Mouse (Mus musculus) adrenal gland, adult (tissue): ENCODE measurements around the gene Pola1.

Source experiments
- DNase-seq, 2 experiments: peaks; one replicate each; pipeline ENCODE4 v3.0.0; 2022 to 2023; ENCODE audit warnings: low spot score in 1 of 2; ENCODE audit not compliant: inconsistent age in 2 of 2

The Pola1 gene

DNA sequence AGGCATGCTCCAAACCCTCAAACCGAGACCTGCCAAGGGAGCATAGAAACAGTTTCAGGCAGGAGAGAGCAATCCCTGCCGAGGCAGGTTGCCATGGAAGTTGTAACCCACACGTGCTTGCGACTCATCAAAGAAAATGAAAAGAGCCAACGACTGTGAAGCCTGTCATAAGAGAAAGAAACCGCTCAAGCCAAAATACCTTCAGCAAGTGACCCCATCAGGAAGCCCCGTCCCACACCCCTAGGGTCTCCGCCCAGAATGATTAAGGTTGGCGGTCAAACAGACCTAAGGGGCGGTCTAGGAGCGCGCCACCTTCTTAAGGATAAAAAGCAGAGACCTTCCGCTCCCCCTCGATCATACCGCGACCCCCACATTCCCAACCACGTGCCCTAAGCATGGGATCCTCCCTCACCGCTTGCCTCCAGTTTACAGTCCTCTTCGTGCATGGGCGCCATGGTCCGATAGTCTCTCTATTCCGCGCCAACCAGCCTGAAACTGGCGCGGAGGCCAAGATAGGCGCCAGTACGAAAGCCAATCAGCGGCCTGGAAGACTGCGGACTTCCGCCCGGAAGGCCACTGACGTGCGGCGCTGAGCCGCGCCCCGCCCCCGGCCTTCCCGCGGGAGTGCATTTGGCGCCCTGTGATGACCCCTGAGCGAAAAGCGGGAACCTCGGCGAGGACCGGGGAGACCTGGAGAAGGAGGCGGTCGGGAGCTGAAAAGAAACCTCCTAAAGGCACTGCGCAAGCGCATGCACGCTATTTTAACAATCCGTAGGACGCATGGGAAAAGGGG is at the start of gene Pola1:
TSS of gene Pola1 (minus strand) at position 499 of the 793 bp plus-strand sequence.
- peak; percentile 90 to 94 for DNase-seq

DNA sequence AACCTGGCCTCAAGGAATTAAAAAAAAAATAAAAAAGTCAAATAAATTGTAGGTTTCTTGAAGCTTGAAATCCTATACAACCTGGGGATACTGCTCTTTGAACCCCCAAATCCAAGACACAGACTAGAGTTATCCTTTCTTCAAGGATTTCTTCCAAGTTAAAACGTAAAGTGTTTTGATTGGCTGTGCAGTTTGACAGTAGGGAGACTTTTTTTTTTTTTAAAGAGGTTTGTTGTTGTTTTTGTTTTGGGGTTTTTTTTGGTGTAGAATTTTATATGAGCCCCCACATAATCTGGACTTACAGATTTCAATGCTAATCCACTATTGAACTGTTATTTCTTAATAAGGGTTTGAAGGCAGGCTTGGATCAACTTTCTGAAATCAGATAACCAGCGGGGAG is 44.3 kb upstream of the Pola1 start:
- DNase-seq: no peak

DNA sequence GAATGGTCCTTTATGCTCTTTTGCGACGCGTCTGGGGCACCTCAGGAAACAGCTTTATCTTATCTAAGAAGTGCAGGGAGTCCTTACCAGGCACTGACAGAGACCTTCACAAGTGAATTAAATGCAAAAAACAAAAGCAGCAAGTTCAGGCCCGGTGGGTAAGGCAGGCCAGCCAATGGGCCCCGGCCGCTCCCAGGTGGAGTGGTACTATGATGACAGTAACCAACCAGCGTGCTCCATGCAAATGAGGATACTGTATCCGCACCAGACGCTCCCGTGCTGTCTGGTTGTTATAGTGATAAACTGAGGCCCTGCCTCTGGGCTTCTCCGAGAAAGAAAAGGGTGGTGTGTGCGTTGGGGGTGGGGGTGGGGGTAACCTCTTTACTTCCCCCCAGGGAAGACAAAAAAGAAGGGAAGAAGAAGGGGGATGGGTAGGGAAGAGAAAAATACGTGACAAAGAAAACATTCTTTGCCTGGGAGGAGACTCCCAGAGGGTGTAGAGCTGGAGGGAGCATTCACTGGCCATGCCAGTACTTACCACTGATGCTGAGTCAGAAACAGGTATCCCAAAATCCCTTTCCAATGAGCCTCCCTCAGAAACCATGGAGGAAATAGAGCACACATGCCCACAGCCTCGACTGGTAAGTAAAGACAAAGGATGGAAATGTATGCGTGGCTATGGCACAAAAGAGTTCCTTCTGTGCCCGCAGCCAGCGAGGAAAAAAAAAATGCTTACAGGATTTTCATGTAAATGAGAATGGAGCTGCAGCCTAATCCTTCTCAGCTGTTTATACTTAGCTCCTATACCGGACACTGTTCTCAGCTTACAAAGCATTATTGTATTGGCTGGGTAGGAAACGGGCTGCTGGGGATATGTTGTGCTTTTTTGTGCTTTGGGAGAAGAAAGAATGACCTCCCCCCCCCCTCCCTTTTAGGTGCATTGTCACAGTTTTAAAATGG is 43.2 kb upstream of the Pola1 start:
- peak; percentile 55 to 69 for DNase-seq

DNA sequence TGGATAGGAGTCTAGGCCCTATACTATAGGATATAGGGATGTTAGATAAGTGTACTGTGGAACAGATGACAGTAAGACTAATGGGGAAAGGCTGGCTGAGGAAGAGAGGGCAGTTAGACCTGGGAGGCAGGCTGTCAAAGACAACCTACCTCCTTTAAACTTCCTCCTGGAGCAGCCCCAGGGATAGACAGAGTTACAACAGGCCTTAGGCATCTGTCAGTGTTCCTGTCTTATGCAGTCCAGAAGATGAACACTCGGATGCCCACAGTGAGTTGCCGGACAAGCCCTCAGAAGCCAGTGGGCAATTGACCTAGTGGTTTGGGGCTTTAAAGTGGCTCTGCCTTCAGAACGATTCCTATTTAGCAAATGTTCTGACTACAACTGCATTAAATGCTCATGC is 42.5 kb upstream of the Pola1 start:
- no peak for DNase-seq

DNA sequence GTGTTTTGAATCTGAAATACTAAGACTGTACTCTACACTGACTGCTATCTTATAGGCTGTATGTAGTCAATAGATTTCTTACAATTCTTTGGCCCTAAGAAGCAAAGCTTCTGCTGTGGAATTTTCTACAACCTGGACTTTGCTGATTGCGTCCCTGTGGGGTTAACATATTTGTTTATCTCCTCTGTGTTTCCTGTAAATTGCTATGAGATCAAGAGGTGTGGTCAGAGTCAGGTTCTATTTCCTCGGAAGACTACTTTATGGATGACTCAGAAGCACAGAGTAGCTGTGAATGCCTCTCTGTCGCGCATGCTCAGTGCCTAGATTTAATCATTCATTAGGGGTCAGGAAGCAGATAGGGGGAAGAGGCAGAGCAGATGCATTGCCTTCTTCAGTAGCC is 32.8 kb upstream of the Pola1 start:
- DNase-seq: no peak

DNA sequence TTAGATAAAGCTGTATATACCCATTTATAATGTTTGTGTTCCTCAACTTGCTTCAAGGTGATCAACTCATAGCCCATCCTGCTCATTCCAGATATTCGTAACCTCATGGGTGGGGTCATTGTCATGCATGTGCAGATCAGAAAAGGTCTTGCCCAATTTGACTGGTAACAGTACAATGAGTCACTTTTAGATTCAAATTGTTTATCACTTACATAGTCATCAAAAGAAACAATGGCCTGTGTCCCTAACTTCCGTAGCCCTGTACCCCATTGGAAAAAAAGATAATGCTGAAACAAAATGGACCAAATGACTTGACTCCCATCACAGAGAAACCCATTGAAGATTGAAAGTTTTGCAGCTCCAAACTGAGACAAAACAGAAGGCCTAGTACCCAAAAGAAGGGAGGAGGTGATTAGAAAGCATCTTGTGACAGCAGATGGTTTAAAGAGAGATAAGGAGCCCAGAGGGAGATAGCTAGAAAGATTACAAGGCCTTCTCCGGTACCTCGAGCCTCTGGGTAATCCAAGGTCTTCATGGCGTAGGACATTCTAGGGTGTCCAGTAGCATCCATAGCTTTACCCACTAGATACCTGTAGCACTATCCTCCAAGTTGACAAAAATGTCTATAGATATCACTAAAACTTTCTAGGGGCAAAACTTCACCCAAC is 32.1 kb upstream of the Pola1 start:
- no peak for DNase-seq

DNA sequence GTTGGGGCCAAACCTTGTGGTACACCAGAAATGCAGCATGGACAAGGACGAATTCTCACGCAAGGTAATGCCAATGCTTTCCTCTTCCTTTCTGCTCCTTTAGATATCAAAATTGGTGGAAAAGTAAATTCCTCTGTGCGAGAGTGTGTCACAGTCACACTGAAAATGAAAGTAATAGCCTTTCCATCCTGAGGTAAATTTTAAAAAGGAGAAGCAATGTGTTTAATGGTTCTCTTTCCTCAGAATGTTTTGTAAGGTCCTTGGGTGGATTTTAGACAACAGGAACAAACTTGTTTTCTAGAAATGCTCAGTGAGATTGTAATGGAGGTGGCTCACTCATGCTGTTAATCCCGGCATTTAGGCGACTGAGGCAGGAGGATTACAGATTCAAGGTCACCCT is 23.2 kb upstream of the Pola1 start:
- no peak for DNase-seq

DNA sequence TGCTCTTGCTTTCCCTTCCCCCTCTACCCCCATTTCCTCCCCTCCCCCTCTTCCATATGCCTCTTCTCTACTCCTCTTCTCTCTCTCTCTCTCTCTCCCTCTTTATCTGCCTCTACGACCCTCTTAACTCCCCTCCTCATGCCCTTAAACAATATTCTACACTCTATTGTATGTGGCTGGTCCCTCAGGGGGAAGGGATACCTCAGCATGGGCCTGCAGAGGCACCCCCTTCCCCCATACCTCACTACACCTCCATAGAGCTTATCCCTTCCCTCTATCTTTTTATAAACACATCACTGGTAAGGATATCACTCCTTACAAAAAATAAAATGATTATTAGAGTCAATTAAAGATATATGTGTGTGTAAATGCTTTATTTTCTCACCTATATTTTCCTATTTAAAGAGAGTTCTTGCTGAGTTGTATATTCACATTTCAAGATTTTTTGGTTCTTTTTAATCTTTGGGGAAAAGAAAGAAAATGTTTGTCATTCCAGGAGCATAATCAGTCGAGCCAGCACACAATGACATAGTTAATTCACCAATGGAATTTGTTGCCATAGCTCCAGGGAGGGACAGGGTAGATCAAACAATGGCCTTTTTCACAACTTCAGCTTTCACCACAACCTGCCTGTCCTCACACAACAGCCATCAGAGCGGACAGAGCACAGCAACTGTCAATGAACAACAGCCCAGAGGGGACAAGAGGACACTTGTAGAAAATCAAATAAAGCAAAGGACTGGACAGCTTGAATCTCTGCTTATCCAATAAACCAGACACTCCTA is 22.5 kb upstream of the Pola1 start, which contains the start of gene Pcyt1b:
TSS of gene Pcyt1b (plus strand) at position 646 of the 785 bp plus-strand sequence.
- DNase-seq: no peak

DNA sequence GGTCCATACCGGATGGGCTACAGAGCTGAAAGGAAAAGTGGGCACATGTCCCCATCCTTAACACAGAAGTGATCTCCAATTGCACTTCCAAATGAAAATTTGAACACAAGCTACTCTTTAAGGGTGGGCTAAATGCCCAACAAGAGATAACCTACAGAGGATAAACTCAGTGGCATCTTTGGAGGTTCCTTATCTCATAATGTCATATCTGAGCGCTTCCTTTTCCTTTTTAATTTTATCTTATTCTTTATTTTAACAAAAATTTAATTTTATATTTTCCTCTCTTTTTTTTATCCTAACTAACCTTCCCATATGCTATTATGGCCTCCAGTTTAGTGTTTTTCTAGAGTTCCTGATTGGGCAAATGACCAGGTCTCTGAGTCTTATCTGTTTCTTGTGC is 18.8 kb upstream of the Pola1 start:
- DNase-seq: no peak

DNA sequence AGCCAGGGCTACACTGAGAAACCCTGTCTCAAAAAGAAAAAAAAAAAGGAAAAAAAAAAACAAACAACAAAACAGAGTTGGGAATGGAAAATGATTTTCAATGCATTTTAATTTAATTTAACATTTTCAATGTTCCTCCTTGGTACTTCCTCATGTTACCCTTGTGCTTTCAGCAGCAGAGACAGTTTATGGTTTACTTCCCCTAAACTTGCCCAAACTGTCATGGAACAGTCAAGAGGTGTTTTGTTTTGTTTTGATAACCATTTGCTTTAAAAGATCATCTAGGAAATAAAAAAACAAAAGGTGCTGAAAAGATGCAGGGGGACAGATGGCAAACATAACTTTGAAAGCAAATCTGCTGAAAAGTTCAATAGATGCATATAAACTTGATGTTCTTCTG is 12.1 kb upstream of the Pola1 start:
- no peak for DNase-seq

DNA sequence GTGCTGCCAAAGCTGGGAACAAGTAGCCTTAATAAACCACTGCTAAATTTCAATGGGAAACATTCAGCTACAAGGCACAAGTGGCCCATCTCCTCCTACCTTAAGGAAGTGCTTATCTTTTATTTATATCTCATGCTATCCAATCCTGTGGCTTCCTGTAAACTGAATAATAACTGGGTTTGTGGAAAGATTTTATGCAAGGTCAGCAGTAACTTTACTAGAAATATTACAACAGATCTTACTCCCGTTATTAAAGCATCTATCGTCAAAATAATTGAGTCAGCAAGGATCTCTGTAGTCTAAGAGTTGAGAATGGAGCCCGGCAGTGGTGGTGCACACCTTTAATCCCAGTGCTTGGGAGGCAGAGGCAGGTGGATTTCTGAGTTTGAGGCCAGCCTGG is 11.6 kb upstream of the Pola1 start:
- DNase-seq: no peak

DNA sequence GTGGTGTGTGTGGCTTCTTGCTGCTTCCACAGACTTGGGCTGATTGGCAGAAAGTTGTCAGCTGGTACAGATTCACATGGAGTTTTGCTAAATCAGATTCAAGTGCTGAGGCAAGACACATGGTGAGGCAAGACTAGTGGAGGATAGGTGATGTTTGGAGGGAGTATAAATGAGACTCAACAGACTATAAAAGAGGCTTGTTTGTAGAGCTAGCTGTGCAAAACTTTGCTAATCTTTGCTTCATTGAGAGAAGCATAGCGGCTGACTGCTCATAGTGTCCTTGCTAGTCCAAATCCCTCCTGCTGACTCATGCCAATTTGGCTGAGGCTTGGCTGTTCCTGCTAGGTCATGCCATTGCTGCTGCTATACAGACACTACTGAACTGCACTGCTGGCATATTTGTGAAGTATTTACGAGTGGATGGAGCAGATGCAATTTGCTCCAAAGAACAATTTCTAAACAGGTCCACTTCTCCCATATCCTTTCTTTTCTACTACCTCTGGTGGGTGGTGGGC is 3.0 kb upstream of the Pola1 start:
- DNase-seq: peak; percentile 57 to 78

DNA sequence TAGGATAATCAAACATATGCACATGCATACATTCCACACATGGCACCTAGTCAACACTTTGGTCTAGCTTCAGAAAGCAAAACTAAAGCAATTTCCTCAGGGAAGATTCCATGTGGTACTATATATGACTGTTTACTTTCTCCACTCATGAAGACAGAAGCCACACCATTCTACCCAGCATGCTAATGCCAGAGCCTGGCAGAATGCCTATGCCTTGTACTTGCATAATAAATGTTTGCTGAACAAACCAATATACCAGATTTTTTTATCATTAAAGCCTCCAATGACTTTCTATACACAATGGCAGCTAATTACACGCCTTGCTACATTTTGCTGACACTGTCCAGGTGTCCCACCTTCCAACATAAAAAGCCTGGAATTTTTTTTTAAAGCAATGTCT is 1.7 kb downstream of the Pola1 start:
- no peak for DNase-seq

DNA sequence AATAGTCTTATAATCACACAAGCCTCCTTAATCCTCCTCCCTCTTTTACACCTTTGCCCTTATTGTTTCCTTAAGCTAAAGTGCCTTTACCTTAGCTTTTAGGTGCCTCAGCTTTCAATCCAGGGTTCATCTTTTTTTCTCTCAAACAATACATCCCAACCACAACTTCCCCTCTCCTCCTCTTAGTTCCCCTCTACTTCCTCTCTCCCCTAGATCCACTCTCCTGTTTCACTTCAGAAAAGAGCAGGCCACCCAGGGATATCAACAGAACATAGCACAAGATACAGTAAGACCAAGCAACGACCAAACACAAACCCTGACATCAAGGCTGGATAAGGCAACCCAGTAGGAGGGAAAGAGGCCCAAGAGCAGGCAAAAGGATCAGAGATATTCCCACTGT is 29.7 kb downstream of the Pola1 start:
- DNase-seq: no peak

DNA sequence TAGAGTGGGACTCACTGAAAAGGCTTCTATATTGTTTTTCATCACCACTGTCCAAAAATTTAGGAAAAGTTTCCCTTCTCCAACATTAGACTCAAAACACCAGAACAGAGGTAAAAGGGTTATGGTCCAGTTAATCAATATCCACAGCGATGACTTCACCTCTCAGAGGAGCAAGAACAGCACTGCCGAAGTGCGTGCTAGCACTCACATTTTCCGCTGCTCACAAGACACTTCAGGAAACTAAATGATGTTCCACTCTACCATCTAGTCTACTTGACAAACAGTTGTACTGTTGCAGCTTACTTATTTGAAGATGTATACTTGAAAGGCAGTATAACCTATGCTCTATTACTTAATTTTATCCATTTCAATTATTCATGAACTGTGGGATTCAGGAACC is 37.7 kb downstream of the Pola1 start:
- no peak for DNase-seq

DNA sequence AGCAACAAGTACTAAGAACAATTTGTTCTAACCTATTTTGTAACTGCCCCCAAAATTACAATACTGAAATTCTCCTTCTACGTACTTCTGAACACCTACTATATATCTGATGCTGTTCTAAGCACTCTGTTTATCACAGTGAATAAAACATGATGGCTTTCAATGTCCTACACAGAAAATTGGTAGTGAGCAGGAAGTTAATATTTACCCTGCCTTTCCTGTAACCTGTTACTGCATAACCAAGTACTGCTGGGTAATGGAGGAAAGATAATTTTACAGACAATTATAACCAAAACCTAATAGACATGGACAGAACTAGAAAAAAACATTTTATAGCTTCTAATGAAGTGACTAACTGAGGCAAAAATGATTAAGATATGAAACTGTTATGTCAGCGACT is 51.0 kb downstream of the Pola1 start:
- no peak for DNase-seq

DNA sequence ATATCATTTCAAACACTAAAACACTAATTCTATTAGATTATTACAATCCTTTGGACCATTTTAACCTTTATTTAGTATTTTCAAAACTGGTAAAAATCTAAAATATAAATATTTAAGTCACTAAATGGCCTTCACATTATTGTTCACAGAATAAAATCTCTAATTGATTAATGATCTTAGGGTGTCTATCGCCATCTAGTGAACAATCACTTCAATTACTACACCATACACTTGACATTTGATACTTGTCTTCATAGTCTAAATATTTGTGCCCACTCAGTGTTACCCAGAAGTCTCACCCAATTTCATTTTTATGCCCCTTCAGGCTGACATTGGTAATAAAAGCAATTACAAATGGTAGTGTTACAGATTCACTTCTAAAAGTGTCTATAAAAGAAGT is 74.8 kb downstream of the Pola1 start:
- no peak for DNase-seq

DNA sequence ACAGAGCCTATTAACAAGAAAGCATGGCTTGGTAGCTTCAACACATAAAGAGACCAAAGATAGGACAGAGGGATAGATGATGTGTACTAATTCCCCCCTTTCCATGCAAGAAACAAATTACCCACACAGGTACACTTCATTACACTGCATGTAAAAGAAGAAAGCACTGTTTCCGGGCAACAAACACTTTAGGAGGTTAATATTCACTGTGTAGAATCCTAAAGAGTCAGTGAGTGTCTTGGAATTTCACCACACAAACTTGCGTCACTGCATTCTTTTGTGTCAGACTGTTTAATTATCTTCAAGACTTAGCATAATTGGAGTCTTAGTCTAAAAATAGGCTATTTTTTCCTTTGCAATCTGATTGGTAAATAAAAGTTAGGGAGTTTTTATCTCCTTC is 92.2 kb downstream of the Pola1 start:
- no peak for DNase-seq

DNA sequence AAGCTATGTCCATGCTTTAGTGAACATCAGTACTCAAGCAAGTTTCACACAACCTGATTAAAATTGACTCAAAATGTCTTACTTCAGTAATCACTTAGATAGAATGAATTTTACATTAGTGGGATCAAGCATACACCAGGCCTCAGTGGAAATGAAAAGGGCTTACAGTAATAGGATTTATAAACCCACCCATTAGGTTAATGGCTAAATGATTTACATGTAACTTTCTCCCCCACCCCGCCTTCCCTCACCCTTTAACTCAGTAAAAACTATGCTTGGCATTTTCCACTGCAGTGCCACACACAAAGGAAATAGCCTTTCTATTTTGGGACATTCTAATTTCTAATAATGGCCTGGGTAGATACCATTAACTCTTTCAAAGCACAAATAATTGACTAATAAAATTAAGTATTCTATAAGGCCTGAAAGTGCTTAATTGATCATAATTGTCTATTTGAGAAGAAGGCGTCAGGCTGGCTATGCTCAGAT is 129.0 kb downstream of the Pola1 start:
- DNase-seq: no peak

DNA sequence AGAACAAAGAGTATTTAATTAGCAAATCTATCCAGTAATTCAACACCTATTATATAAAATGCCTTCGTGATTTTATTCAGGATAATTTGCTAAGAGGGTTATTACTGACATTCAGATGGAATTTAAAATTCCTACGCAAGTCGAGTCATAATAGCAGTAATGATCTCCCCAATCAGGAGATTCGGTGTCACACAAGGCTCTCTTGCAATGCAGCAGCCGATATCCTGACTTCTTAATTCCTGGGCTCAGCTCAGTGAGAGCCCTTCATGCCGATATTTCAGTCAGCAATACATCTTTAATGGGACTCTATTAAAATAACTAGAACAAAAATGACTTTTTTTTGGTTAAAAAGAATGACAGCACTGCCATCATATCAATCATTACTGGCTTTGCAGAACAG is 134.4 kb downstream of the Pola1 start:
- DNase-seq: no peak
